Mouse (Mus musculus): ENCODE data around the gene Baz2b.

Gene Baz2b

DNA sequence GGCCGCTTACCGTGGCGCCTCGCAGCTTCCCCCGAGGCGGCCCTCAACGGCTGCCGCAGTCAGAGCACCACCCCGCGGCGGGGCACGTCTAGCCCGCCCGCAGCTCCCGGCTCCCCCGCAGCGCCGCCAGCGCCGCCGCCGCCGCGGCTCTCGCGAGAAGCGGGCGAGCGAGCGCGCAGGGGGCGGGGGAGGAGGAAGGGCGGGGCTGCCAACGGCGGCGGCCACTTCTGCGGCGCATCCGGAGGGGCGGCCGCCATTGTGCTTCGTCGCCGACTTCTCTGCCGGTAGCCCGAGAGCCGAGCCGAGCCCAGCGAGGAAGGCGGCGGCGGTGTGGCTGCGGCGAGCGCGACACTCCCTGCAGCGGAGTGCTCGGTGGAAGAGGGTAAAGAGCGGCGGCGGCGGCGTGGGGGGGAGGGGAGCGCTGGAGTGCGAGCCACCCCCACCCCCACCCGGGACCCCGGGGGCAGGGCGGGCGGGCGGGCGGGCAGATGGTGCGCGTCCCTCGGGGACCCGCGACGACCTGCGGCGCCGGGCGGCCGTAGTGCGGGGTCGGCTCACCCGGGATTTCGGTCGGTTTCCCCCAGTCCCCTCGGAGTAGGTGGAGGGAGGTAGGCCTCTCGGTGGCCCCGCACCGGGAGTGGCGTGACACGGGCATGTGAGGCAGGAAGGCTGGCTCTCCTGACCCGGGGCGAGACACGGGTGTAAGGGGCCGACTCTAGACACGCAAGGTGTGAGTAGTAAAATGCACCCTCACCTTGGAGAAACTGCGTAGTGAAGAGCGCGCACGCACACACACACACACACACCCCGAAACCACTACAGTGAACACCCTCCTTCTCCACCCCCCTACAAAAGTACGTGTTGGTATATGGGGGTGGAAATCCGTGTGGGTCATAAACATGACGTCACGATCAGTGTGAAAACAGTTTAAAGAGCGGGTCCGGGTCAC is at the start of gene Baz2b, which contains the start of gene March7:
Gene Baz2b (minus strand): TSS at position 137 of the 949 bp plus-strand sequence.
Gene March7 (plus strand): TSS at position 185 of the 949 bp plus-strand sequence.
- peak; percentile 96 for DNase-seq (ENCODE audit: low read depth, low spot score)

DNA sequence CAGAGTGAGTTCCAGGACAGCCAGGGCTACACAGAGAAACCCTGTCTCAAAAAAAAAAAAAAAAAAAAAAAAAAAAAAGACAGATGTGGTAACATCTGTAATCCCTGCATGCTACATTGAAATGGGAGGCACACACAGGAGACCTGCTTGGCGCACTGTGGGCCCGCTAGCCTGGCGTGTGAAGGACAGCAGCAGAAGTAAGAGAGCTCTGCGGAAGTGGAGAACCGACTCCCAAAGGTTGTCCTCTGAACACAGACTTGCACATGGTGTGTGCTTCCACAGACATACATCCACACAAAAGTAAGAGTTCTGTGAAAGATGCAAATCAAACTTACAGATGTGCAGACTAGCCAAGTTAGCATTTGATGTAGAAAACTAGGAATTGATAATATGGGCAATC is 49.5 kb upstream of the Baz2b start:
- no peak for DNase-seq (ENCODE audit: low read depth, low spot score)

DNA sequence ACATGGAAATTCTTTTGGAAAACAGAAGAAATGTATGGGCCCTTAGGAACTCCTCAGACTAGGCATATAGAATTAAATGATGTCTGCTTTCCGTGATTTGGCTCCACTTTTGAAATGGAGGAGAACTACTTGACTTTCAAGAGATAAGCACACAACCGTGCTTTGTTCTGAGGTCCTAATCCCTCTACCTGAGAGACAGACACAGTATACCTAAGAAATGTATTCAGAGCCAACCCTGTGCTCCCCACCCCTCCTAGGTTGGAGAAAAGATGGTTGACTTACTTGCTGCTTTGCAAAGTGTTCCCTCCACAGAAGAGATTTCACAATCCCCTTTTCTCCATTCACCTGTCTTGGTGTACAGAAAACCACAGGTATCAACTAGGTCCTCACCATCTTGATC is 47.1 kb upstream of the Baz2b start:
- no peak for DNase-seq (ENCODE audit: low read depth, low spot score)

DNA sequence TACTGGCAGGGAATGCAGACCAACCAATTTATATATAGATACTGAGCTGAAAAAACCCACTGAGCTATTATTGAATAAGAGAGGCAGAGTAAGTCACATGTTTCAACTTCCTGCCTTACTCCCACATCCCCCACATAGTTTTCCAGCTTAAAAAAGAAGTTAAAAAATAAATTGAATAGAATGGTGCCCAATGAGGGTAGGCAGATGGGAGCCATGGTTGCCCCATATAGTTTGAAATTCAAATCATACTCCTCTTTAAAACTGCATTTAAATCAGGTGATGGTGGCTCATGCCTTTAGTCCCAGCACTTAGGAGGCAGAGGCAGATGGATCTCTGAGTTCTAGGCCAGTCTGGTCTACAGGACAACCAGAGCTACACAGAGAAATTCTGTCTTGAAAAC is 43.9 kb upstream of the Baz2b start:
- DNase-seq (ENCODE audit: low read depth, low spot score): no peak

DNA sequence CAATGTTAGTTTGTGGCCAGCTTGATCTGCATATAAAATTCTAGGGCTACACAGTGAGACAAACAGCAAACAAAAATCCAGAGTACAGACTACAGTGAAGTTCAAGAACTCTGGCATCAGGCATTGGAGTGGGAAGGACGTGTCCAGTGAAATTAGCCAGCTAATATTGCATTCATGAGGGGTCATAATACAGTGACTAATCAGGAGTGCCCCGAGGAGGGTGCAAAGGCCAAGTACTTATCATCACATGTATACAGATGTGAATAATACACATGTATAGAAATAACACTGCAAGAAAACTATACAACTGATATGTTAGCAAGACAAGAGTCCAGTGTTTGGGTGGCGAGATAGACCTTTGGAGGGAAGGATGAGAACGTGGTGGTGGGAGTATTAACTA is 43.1 kb upstream of the Baz2b start:
- DNase-seq (ENCODE audit: low read depth, low spot score): no peak

DNA sequence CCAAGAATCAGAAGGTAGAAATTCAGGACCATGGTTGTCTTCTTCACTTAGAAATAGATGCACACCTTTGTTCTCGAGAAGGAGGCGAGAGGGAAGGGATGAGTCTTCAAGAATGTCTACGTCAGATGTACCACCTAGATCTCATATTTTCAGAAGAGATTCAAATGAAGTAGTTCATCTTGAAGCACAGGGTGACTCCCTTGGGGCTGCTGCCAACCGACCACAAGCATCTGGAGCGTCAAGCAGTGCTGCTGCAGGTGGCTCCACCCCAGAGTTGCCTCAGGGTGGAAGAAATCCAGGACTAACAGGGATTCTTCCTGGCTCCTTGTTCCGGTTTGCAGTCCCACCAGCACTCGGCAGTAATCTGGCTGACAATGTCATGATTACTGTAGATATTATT is 24.9 kb upstream of the Baz2b start:
- no peak for DNase-seq (ENCODE audit: low read depth, low spot score)

DNA sequence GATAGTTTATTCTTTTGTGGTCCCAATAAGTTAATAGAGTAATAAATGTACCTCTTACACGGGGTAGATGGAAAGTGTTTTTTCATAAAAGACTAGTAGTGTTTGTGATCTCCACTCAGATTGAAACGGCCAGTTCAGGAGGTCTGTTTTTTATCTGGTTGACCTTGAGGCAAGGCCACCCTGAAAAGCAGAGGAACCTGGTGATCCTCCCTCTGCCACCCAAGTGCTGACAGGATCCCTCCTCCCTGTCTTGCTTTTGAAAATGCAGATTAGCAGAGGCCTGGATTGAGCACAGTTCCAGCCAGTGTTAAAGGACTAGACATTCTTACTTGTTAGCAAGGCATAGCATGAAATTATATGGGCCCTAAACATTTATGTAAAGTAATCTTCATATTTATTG is 23.5 kb upstream of the Baz2b start:
- no peak for DNase-seq (ENCODE audit: low read depth, low spot score)

DNA sequence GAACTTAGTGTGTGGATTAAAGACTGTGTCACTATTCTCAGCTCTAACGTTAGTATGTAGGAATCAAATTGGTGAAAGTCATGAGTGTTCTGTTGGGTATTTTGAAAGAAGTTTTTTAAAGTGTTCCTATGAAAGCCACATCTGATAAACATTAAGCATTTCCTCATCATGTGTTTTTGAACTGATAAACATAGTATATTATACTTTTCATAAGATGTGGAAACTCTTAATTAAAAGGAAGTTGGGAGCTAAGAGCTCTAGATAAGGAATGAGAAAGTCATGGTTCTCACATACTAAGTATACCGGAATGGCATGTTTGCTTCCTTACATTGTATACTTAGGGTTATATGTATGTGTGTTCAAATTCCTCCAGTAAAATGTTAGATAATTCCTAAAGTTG is 20.7 kb upstream of the Baz2b start:
- DNase-seq (ENCODE audit: low read depth, low spot score): no peak

DNA sequence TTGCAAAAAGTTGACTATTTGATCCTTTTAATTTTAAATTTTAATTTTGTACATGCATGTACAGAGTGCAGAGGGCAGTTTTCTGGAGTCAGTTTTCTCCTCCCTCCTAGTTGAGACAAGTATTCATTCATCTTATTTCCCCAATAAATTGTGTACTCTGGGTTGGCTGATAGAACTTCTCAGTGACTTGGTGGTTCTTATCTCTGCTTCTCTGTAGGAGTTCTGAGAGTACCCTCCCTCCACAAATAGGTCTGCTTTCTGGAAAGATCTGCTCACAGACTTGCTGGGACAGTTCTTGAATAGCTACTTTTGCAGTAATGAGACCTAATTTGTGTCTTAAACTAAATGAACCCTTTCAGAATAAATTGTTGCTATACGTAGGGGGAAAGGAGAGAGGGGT is 18.8 kb upstream of the Baz2b start:
- no peak for DNase-seq (ENCODE audit: low read depth, low spot score)

DNA sequence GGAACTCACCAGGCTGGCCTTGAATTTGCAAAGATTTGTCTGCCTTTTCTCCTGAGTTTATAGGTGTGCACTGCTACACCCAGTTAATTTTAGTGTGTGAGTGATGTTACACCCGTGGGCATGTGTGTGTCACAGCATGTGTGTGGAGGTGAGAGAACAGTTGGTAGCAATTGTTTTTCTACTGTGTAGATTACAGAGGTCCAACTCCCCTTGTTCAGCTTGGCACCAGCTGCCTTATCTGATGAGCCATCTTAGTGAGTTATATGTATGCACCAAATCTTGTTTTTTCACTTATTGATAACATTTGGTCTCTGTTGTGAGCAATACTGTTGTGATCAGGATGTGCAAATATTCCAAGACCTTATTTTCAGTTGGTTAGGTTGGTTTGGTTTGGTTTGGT is 13.8 kb upstream of the Baz2b start:
- DNase-seq (ENCODE audit: low read depth, low spot score): no peak

DNA sequence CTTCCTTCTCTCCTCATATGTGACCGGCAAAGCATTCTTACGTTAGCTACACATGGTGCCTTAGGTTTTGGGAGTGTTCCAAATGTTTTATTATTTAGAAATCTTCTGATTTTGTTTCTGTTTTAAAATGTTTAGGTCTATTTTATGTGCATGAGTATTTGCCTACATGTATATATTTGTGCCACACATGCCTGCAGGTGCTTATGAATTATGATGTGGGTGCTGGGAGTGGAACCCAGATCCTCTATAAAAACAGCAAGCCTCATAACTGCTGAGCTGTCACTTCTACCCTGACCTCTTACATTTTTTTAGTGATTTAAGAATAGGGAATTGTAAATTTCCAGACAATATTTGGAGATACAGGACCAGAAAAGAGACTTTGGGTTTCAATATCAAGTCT is 12.3 kb upstream of the Baz2b start:
- no peak for DNase-seq (ENCODE audit: low read depth, low spot score)

DNA sequence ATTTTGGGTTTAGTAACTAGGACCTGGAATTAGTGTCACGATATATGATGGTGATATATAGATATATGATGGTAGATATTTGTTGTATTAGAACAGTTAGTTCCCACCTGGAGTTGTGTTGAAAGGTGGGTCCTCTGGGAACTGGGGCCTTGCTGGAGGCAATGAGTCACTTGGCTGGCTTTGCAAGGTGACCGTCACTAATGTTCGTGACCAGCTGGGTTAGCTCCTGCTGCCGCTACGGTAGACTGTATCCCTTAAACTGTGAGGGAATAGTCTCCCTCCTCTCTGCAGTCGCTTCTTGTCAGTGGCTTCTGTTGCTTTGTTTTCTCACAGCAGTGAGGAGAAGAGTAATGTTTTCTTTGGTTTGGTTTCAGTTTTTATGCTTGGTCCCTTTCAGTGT is 11.6 kb upstream of the Baz2b start:
- DNase-seq (ENCODE audit: low read depth, low spot score): no peak

DNA sequence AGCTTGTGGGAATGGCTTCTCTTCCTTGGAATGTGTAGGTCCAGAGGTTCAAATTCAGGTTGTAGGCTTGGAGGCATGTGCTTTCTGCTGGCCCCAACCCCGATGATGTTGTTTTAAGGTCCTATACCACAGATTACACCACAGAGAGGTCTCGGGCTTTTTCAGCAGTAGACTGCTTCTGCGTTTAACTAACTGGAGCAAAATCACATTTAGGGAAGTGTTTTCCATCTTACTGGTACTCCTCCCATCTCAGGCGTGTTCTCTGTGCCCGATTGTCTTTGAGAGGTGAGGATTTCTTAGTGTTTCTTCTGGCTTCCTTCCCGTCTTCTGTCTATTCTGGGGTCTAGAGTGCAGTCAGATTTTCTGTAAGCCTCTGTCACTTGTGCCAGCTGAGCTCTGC is 8.0 kb upstream of the Baz2b start:
- DNase-seq (ENCODE audit: low read depth, low spot score): no peak

DNA sequence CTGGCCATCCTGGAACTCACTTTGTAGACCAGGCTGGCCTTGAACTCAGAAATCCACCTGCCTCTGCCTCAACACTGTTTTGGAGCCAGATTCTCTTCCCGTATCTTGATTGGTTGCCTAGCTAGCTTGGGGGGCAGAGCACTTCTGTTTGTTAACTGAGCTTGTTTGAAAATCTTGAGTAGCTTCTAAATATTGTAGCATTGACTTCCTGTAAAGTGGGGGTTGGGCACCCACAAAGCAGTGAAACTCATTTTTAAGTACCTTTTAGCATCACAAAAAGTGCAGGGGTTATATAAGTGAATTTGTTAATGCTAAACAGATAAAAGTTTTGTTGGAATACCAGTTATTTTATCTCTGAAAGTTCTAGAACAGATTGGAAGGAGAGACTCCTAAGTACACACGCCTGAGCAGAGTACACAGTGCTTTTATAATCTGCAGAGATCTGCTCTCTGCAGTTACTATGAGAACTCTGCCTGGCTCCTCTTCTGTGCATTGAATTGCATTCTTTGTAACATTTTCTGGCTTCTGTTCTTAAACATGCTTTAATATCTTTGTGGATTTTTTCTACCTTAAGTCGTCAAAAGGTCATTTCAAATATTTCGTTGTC is 7.0 kb upstream of the Baz2b start:
- DNase-seq (ENCODE audit: low read depth, low spot score): peak; percentile 45

DNA sequence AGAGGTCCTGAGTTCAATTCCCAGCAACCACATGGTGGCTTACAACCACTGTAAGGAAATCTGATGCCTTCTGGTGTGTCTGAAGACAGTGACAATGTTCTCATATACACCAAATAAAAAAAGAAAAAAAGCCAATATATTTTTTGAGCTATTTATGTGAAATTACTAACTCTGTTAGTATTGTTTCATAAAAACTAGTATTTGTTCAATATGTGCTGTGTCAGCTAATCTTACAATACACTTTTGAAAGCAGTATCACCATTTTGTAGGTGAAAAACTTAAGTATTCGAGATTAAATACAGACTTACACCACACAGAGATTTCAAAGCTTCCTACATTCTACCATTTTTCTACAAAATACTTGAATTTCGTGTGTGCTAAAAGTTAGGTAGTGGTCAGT is 5.0 kb upstream of the Baz2b start:
- no peak for DNase-seq (ENCODE audit: low read depth, low spot score)

DNA sequence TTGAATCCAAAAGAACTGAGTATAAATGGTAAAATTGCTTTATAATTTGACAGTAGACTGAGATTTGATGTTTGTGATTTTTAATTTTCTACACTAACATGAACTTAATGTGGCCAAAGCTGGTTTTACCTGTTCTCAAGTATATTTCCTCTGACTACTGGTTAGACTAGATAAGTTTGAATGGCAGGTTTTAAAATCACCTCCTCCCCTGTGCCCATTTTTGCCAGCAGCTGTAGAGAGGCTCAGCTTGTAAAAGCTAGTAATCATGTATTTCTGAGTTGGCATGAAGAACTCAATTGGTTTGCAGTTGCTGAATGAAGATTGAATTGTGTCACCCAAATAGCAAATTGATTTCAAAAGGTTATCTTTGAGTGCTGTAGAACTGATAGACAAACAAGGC is 2.8 kb upstream of the Baz2b start:
- no peak for DNase-seq (ENCODE audit: low read depth, low spot score)

DNA sequence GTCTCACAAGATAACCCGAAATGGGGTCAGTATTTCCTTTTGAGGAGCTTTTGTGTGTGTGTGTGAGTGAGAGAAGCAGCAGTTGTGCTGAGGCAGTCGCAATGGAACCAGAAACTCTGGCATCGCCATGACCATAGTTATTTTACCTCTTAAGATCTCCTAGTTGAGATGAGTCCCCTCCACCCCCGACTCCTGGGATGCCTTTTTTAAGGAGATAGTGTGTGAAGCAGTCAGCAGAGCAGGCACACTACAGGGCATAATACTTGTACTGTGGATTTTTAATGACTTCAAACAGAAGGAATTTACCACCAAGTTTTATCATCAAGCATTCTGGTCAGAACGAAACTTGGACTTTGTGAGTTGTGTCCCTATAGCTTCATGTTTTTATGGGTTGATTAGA is 1.2 kb upstream of the Baz2b start:
- no peak for DNase-seq (ENCODE audit: low read depth, low spot score)

DNA sequence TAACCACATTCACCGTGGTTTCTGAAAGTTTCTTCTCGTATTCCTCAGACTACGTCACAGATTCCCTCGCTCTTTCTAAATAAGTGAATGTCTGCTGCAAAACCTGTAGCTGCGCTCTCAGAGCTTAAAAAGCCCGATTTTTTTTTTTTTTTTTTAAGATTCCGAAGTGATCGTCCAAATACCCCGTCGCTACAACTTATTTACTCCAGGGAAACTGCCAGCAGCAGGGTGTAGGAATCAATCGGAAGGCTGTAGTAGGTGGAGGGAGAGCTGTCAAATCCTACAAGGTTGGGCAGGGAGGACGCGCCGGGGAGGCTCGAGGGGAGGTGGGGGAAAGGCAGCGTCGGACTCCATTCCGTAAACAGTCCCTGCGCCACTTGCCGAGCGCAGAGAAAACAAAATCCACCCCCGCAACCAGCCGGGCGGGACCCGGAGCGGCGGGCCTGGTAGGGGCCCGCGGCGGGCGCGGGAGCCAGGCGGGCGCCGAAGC is 472 bp downstream of the Baz2b start:
- DNase-seq (ENCODE audit: low read depth, low spot score): peak; percentile 72

DNA sequence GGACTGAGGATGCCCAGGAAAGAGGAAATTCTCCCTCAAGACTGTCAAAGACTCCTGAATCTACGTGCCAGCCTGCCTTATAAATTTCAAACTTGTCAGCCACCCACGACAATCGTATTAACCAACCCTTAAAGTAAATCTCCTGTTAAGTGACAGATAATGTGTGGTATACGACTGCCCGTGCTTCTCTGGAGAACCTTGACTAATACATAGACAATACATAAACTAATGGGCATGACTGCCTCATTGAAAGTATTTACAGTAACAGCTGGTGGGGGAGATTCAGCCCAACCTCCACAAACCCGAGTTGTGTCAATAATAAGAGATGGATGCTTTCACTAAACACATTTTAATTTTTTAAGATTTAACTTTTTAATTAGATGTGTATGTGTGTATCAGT is 3.8 kb downstream of the Baz2b start:
- no peak for DNase-seq (ENCODE audit: low read depth, low spot score)

DNA sequence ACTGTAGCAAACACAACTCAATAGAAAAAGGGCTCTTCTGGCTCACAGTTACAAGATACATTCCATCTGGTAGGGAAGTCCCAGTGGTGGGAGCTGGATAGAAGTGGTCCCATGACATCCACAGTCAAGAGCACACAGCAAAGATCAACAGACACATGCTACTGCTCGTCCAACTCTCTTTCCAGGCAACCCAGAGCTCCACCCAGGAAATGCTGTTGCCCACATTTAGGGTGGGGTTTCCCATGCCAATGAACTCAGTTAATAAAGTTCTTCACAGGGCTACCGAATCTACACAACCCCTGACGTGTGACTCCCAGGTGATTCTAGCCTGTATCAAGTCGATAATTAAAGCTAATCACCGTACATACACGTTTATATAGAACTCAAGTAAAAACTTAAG is 5.5 kb downstream of the Baz2b start:
- peak; percentile 44 for DNase-seq (ENCODE audit: low read depth, low spot score)

DNA sequence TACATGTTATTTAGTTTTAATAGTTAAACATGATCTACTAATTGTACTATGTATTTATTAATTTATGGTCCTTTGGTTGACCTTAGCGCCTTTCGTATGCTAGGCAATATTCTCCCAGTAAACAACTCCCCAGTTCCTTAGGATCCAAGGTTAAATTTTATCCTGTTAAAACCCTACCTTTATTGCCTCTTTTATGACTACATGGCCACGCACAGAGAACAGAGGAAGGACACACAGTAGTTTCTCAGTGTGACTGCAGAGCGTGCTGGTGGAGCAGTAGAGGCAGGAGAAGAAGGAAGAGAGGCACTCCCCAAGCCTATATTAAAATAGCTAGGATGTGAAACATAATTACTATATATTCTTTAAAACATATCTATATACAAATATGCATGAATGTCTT is 5.9 kb downstream of the Baz2b start:
- no peak for DNase-seq (ENCODE audit: low read depth, low spot score)

DNA sequence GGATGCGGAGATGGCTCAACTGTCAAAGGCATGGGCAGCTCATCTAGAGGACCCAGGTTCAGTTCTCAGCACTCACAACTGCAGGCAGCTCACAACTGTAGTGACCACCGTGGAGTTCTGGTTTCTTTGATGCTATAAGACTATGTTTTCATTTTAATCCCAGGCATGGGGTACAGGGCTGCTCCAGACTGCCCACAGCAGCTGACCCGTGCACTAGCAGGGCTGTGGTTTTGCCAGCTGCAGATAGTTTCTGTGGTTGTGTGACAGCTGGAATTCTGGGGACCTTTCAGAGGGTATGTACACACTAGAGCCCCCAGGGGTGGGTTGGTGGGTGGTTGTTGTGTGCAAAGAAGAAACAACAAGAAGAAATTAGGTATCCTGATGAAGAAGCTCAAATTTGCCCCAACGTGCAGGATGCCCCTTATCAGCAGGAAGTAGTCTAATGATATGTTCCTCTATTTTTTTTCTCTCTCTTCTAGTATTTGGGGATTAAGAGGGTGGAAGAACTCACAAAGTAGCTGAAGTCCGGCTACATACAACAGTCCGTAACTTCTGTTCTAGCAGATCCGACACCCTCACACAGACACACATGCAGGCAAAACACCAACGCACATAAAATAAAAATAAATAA is 6.6 kb downstream of the Baz2b start:
- DNase-seq (ENCODE audit: low read depth, low spot score): no peak

DNA sequence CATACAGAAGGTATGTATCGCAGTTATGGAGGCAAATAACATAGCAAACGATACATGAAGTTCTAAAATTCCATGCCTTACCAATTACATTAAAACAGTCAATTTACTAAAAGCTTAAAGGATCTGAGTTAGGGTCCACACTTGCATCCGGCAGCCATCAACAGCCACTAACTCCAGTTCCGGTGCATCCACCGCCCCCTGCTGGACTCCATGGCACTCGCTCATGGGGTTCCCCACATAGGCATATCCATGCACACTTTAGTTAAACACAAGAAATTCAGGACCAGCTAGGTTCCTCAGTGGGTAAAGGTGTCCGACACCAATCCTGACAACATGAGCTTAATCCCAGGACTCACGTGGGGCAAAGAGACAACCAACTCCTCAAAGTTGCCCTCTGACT is 9.0 kb downstream of the Baz2b start:
- DNase-seq (ENCODE audit: low read depth, low spot score): peak; percentile 72

Measured in CD4-positive, CD25-positive, alpha-beta regulatory T cell, adult 2 months (primary cell).